In the genomic region with DNA sequence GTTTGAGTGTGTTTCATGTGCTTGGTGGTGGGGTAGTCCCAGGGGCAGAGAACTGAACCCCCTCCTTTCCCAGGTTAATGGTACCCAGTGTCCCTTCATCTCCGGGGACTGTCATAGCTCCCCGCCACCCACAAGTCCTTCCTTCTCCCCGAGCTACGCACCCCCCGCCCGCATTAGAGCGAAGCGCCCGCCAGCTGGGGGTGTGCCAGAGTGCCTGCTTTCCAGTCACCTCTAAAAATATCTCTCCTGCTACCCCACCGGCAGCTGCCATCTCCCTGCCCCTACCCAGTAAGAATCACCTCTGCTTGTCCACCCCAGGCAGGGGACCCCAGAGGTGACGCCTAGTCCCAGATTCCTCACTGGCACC, we compare ENCODE assay signal across 8 mouse cellular contexts. TPM values are rescaled to one million over a fixed set of nuclear protein-coding genes. Genes with fewer than 3 reads are reported as not detected.
A peak's percentile ranks its signal among the peaks of the same experiment; 100 is the strongest.
DNase-seq lines count a peak whose midpoint lies in the region; ATAC-seq lines count a peak whose summit lies in the region.

No protein-coding gene starts in this region.

- H3K27ac ChIP-seq in heart, embryonic 13.5 days (replicated peaks), result peak overlapping the region; percentile 53
- no peak overlapping the region for H3K27ac ChIP-seq in lung, embryonic 15.5 days

- peak; percentile 13 for ATAC-seq in erythroblast, adult 5-6 weeks (replicated peaks; ENCODE audit: low FRiP score, poor library complexity, severe bottlenecking)
- 0 out of 2 replicates have a peak, but pooled peaks have one; percentile 1 for ATAC-seq in heart, embryonic 13.5 days (ENCODE audit: extremely low read depth, insufficient number of reproducible peaks, low FRiP score, low TSS enrichment)
- ATAC-seq in lung, embryonic 15.5 days (ENCODE audit: borderline replicate concordance, extremely low read depth, low FRiP score, low TSS enrichment), result 0 out of 2 replicates have a peak, but pooled peaks have one; percentile 3

- H3K9ac ChIP-seq in heart, embryonic 13.5 days, result peak overlapping the region; percentile 83
- peak overlapping the region; percentile 52 for H3K9ac ChIP-seq in lung, embryonic 15.5 days

- H3K36me3 ChIP-seq in heart, embryonic 13.5 days, result no peaks in the 10 kb centered on the region
- no peaks in the 10 kb centered on the region for H3K36me3 ChIP-seq in lung, embryonic 15.5 days

- no peaks in the 10 kb centered on the region for H3K9me3 ChIP-seq in heart, embryonic 13.5 days
- H3K9me3 ChIP-seq in lung, embryonic 15.5 days, result no peaks in the 10 kb centered on the region

- peaks cover 25% of the 10 kb centered on the region for H3K4me1 ChIP-seq in heart, embryonic 13.5 days
- peaks cover 15% of the 10 kb centered on the region for H3K4me1 ChIP-seq in lung, embryonic 15.5 days

- WGBS in heart, embryonic 13.5 days, result under 1% methylated on average over 11 of the region's 11 CpGs
- WGBS in lung, embryonic 15.5 days, result 0% methylated on average over 11 of the region's 11 CpGs

- peak overlapping the region; percentile 97 for H3K4me2 ChIP-seq in heart, embryonic 13.5 days
- H3K4me2 ChIP-seq in lung, embryonic 15.5 days, result peak overlapping the region; percentile 99

- peaks cover 58% of the 10 kb centered on the region for H3K27me3 ChIP-seq in heart, embryonic 13.5 days (replicated peaks)
- H3K27me3 ChIP-seq in lung, embryonic 15.5 days, result peaks cover 54% of the 10 kb centered on the region

- peak overlapping the region; percentile 66 for H3K4me3 ChIP-seq in heart, embryonic 13.5 days
- peak overlapping the region; percentile 56 for H3K4me3 ChIP-seq in lung, embryonic 15.5 days

- peak; percentile 63 for DNase-seq in 3134 (ENCODE audit: extremely low read depth, insufficient read length, low spot score)
- DNase-seq in adrenal gland, adult 2 months, result peak; percentile 80
- DNase-seq in kidney, postnatal 10 days, result peak; percentile 68
- DNase-seq in right cerebral cortex, postnatal 14 days, result peak; percentile 70
- DNase-seq in embryo, embryonic 10.5 days (ENCODE audit: low spot score), result no peak

RNA-seq across cellular contexts. Expression of gene Phospho1, which starts 0.6 kb away (rescaled TPM):
- 100 to 1,000 TPM; 179 to 254 TPM for total RNA-seq in adrenal gland, adult 2 months (2021)
- polyA plus RNA-seq in adrenal gland, adult 2 months (2012; rRNA removed), result 431 and 453 TPM in 2 replicates
- 71.9 and 86.1 TPM in 2 replicates for total RNA-seq in erythroblast, adult 5-6 weeks (2015; ENCODE audit: low replicate concordance)
- total RNA-seq in erythroblast, adult 5-6 weeks (2017; ENCODE audit: low replicate concordance), result 54.2 and 57.9 TPM in 2 replicates
- 1.8 and 2.2 TPM in 2 replicates for polyA plus RNA-seq in heart, embryonic 13.5 days (2015; fragmentation: Nextera tagmentation; extraction: Ambion mirVana)
- 0.32 and 0.84 TPM in 2 replicates for polyA plus RNA-seq in lung, embryonic 15.5 days (2015; fragmentation: Nextera tagmentation; extraction: Ambion mirVana)

RNA-seq across cellular contexts. Expression of gene Gngt2, which starts 12.2 kb away (rescaled TPM):
- 10 to 100 TPM; 21.4 to 30.4 TPM for total RNA-seq in adrenal gland, adult 2 months (2021)
- polyA plus RNA-seq in adrenal gland, adult 2 months (2012; rRNA removed), result 1.3 and 1.4 TPM in 2 replicates
- 9.8 and 15.0 TPM in 2 replicates for total RNA-seq in erythroblast, adult 5-6 weeks (2015; ENCODE audit: low replicate concordance)
- 9.4 and 13.0 TPM in 2 replicates for total RNA-seq in erythroblast, adult 5-6 weeks (2017; ENCODE audit: low replicate concordance)
- polyA plus RNA-seq in heart, embryonic 13.5 days (2015; fragmentation: Nextera tagmentation; extraction: Ambion mirVana), result 36.6 and 41.4 TPM in 2 replicates
- 18.9 and 20.9 TPM in 2 replicates for polyA plus RNA-seq in lung, embryonic 15.5 days (2015; fragmentation: Nextera tagmentation; extraction: Ambion mirVana)

RNA-seq across cellular contexts. Expression of gene Abi3, which starts 17.4 kb away (rescaled TPM):
- 10 to 100 TPM; 11.9 to 12.3 TPM for total RNA-seq in adrenal gland, adult 2 months (2021)
- polyA plus RNA-seq in adrenal gland, adult 2 months (2012; rRNA removed), result 55.2 and 62.6 TPM in 2 replicates
- total RNA-seq in erythroblast, adult 5-6 weeks (2015; ENCODE audit: low replicate concordance), result 4.8 and 6.7 TPM in 2 replicates
- 3.5 and 5.5 TPM in 2 replicates for total RNA-seq in erythroblast, adult 5-6 weeks (2017; ENCODE audit: low replicate concordance)
- polyA plus RNA-seq in heart, embryonic 13.5 days (2015; fragmentation: Nextera tagmentation; extraction: Ambion mirVana), result 17.0 and 17.3 TPM in 2 replicates
- 11.4 and 19.7 TPM in 2 replicates for polyA plus RNA-seq in lung, embryonic 15.5 days (2015; fragmentation: Nextera tagmentation; extraction: Ambion mirVana)

Comparison
In these comparisons a context has a peak if more than half of its experiments do, and no peak if none do; other contexts are left out.
1. RNA of gene Phospho1, which starts 0.6 kb away (polyA plus RNA-seq): 431 to 453 TPM in adrenal gland, adult 2 months; 1.8 to 2.2 TPM in heart, embryonic 13.5 days and 0.32 to 0.84 TPM in lung, embryonic 15.5 days; every median in the first group is over 100 times any median in the second.
2. Peak in every context shown above with its lines, with median percentiles within 50 percentile points of each other: ATAC-seq.